Mouse (Mus musculus) intestine, embryonic 16.5 days (tissue): Measurements from ENCODE around the gene Elk4. TPM values are rescaled to one million over a fixed set of nuclear protein-coding genes. Genes with fewer than 3 reads are reported as not detected.

Experiments
- ATAC-seq: fragments of 200-750 bp; cut with Nextera tagmentation; 2 replicates; pipeline ENCODE4 v1.8.0; 2017; ENCODE audit warnings: moderate TSS enrichment, moderate library complexity
- H3K27ac ChIP-seq: fragments of 300-500 bp; sonication (generic); 2 replicates; pipeline ENCODE4 v1.5.1; 2014; ENCODE audit warnings: mild to moderate bottlenecking, low read length
- H3K27me3 ChIP-seq: fragments of 300-500 bp; sonication (generic); replicated peaks from 2 replicates; pipeline ENCODE4 v1.6.1; 2014; ENCODE audit warnings: low read length, control low read depth, mixed read lengths; ENCODE audit not compliant: control insufficient read depth, insufficient read depth
- H3K36me3 ChIP-seq: fragments of 300-500 bp; sonication (generic); 2 replicates; pipeline ENCODE4 v1.6.1; 2014; ENCODE audit warnings: low read length, control low read depth; ENCODE audit not compliant: control insufficient read depth, insufficient read depth
- H3K4me1 ChIP-seq: fragments of 300-500 bp; sonication (generic); 2 replicates; pipeline ENCODE4 v1.6.1; 2014; ENCODE audit warnings: low read length, control low read depth, mixed read lengths; ENCODE audit not compliant: control insufficient read depth, insufficient read depth
- H3K4me2 ChIP-seq: fragments of 300-500 bp; sonication (generic); 2 replicates; pipeline ENCODE4 v1.6.1; 2014; ENCODE audit warnings: low read depth, low read length, control low read depth
- H3K4me3 ChIP-seq: fragments of 300-500 bp; sonication (generic); 2 replicates; pipeline ENCODE4 v1.5.1; 2014; ENCODE audit warnings: mild to moderate bottlenecking, low read length
- H3K9ac ChIP-seq: fragments of 300-500 bp; sonication (generic); 2 replicates; pipeline ENCODE4 v1.6.1; 2014; ENCODE audit warnings: low read depth, low read length
- H3K9me3 ChIP-seq: fragments of 300-500 bp; sonication (generic); 2 replicates; pipeline ENCODE4 v1.6.1; 2016; ENCODE audit warnings: low read length, control low read depth; ENCODE audit not compliant: control insufficient read depth
- WGBS: fragments of 180-500 bp; shearing (Covaris S2); extraction: QIAGEN DNeasy Blood & Tissue Kit; methylation state at CpG from one replicate; pipeline ENCODE4 v1.1.7; 2014; 5-methylcytosine and 5-hydroxymethylcytosine counted together
- polyA plus RNA-seq: library from polyadenylated mRNA; unstranded; fragments of >200 nt; fragmentation: Nextera tagmentation; extraction: Ambion mirVana; gene quantifications from 2 replicates; pipeline ENCODE4 v1.2.1, GENCODE M21; 2015

The Elk4 gene
- polyA plus RNA-seq, 1 experiment from 2014 or later, result 13.2 TPM

GRCm38 (mm10) chr1:132000506-132000905 lies 6.9 kb upstream of the Elk4 start:
- no peaks in the 10 kb centered on the region for H3K4me1 ChIP-seq
- no peaks in the 10 kb centered on the region for H3K27me3 ChIP-seq
- ATAC-seq, result no peak
- no peaks in the 10 kb centered on the region for H3K36me3 ChIP-seq
- H3K9ac ChIP-seq, result no peak overlapping the region
- no peak overlapping the region for H3K4me3 ChIP-seq
- H3K4me2 ChIP-seq, result no peak overlapping the region
- H3K9me3 ChIP-seq, result no peaks in the 10 kb centered on the region
- H3K27ac ChIP-seq, result no peak overlapping the region

DNA sequence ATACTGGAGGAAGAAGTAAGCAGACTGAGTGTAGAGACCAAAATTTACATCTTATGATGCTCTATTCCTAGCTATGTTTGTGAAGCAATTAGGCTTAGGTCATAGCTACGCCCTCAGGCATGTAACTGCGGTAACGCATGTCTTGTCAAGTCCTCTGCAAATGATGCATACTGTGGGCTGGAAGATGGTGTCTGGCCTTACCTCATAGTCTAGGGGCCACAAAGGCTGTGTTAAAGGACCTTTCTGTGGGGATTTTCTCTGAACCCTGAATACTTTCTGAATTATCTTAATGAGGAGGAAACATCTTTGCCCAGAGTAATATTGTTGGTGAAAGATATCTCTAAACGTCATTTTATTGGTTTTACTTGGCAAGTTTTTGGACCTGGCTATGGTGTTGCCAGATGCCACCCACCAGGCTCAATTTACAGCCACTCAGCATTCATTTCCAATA lies 5.5 kb upstream of the Elk4 start:
- Histone ChIP-seq H3K9me3 (no peaks in the 10 kb centered on the region), H3K27ac (no peak overlapping the region), H3K36me3 (no peaks in the 10 kb centered on the region), H3K4me2 (no peak overlapping the region), H3K9ac (no peak overlapping the region), H3K27me3 (no peaks in the 10 kb centered on the region), H3K4me3 (no peak overlapping the region), H3K4me1 (no peaks in the 10 kb centered on the region; the same call in none of the 2 replicates)
- WGBS, result 77% methylated on average over 4 of the region's 4 CpGs
- ATAC-seq, result no peak

- no peak for ATAC-seq
- 69% methylated on average over 2 of the region's 2 CpGs for WGBS
- H3K27ac ChIP-seq, result no peak overlapping the region
Measured at GRCm38 (mm10) chr1:132003111-132003510, 4.3 kb upstream of the Elk4 start.

DNA sequence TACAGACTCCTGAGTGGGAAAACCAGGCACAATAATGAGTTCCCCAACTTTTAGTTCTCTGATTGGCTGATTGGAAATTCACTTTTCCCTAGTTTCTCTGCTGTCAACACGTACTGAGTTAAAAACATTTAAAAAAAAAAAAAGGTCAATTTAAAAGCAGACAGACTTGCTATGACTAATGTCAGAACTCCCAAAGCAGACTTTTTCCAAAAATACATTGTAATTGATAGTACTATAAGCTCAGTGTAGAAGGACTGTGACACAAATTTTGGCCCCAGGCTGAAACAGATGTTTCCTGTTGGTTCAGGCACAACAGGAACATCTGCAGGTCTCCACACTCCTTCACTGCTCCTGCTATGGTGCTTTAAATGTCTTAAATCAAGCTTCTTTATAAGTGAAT lies 3.6 kb upstream of the Elk4 start:
- Histone ChIP-seq H3K27me3 (no peaks in the 10 kb centered on the region), H3K4me3 (no peak overlapping the region), H3K27ac (no peak overlapping the region), H3K36me3 (no peaks in the 10 kb centered on the region), H3K9ac (no peak overlapping the region), H3K4me1 (peaks cover under 1% of the 10 kb centered on the region), H3K4me2 (no peak overlapping the region), H3K9me3 (no peaks in the 10 kb centered on the region)
- 44% methylated on average over 1 of the region's 1 CpGs for WGBS
- no peak for ATAC-seq

More at GRCm38 (mm10) chr1:132003111-132003510, 4.3 kb upstream of the Elk4 start:
- H3K4me3 ChIP-seq, result no peak overlapping the region
- no peaks in the 10 kb centered on the region for H3K27me3 ChIP-seq
- H3K9me3 ChIP-seq, result no peaks in the 10 kb centered on the region
- H3K4me1 ChIP-seq, result no peaks in the 10 kb centered on the region; the same call in none of the 2 replicates
- H3K36me3 ChIP-seq, result no peaks in the 10 kb centered on the region
- no peak overlapping the region for H3K4me2 ChIP-seq
- no peak overlapping the region for H3K9ac ChIP-seq

DNA sequence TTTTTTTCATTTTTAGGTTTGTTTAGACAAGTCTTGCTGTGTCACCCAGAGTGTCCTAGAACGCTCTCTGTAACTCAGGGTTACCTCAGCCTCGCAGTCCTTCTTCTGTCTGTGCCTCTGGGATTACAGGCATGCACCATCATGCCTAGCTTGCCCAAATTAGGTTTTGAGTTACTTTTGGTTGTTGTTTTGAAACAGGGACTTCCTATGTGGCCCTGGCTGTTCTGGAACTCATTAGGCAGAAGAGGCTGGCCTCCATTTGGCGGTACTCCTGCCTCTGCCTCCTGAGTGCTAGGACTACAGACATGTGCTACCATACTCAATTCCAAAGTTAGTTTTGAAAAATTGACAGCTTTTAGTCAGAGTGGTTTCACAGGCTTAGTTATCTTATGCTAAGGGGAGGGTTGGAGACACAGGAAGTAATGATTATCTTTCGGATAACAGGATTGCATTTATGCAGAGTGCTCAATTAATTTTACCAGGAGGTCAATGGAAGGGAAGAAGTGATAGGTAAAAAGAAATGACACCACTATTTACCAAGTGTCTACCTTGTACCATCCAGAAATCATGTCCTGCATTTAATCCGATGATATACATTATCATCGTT lies 2.7 kb upstream of the Elk4 start:
- ATAC-seq, result no peak
- H3K36me3 ChIP-seq, result no peaks in the 10 kb centered on the region
- WGBS, result 80% methylated on average over 6 of the region's 6 CpGs
- H3K9me3 ChIP-seq, result no peaks in the 10 kb centered on the region
- H3K4me3 ChIP-seq, result no peak overlapping the region
- H3K4me2 ChIP-seq, result no peak overlapping the region
- H3K9ac ChIP-seq, result no peak overlapping the region
- peaks cover 9% of the 10 kb centered on the region for H3K4me1 ChIP-seq
- H3K27me3 ChIP-seq, result no peaks in the 10 kb centered on the region
- no peak overlapping the region for H3K27ac ChIP-seq

DNA sequence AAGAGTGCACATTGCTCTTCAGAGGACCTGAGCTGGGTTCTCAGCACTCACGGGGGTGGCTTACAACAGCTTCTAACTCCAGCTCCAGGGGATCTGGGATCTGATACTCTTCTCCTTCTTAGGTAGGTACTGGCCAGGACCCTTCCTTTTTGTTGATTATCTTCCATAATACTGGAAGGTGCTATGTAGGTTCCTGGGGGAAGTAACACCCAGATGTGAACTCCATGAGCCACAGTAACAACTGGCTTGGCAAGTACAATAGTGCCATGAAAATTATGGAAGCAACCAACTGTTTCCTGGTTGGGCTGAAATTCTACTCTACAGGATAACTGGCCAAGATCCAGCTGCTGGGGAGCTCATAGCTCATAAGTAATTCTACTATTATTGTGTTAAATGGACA lies 1.9 kb upstream of the Elk4 start:
- Histone ChIP-seq H3K4me2 (no peak overlapping the region), H3K27ac (no peak overlapping the region), H3K36me3 (no peaks in the 10 kb centered on the region), H3K4me1 (peaks cover 11% of the 10 kb centered on the region), H3K27me3 (no peaks in the 10 kb centered on the region), H3K4me3 (no peak overlapping the region), H3K9me3 (no peaks in the 10 kb centered on the region), H3K9ac (no peak overlapping the region)
- no peak for ATAC-seq
- 85% methylated on average over 1 of the region's 1 CpGs for WGBS

DNA sequence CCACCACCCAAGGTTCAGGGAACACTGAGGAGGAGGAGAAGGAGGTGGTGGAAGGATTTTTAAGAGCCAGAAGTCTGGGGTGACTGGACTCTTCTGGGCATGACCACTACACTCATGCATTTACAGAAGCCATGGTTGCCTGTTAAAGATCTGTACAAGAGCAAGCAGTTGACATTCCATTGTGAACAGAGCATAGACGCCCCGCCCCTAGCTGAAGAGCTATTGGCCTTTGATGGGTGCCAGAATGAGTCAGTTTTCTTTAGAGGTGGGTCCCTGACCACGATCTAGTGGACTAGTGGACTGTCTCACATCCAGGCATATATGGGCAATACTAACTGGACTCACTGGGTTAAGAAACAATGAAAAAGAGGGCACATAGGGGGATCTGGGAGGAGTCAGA lies 1.4 kb upstream of the Elk4 start:
- Histone ChIP-seq H3K4me1 (peaks cover 11% of the 10 kb centered on the region), H3K36me3 (no peaks in the 10 kb centered on the region), H3K27me3 (no peaks in the 10 kb centered on the region), H3K9ac (no peak overlapping the region), H3K9me3 (no peaks in the 10 kb centered on the region), H3K4me3 (no peak overlapping the region), H3K27ac (no peak overlapping the region), H3K4me2 (no peak overlapping the region)
- ATAC-seq, result no peak
- WGBS, result 78% methylated on average over 3 of the region's 3 CpGs

GRCm38 (mm10) chr1:132006721-132007120 lies 686 bp upstream of the Elk4 start:
- no peak for ATAC-seq
- Histone ChIP-seq H3K4me1 (peaks cover 11% of the 10 kb centered on the region), H3K9ac (peak overlapping the region; percentile 16; the same call in 1 of the 2 replicates), H3K36me3 (no peaks in the 10 kb centered on the region), H3K4me3 (peak overlapping the region; percentile 81), H3K27me3 (no peaks in the 10 kb centered on the region), H3K27ac (peak overlapping the region; percentile 99), H3K4me2 (peak overlapping the region; percentile 52), H3K9me3 (no peaks in the 10 kb centered on the region)
- 24% methylated on average over 5 of the region's 5 CpGs for WGBS

DNA sequence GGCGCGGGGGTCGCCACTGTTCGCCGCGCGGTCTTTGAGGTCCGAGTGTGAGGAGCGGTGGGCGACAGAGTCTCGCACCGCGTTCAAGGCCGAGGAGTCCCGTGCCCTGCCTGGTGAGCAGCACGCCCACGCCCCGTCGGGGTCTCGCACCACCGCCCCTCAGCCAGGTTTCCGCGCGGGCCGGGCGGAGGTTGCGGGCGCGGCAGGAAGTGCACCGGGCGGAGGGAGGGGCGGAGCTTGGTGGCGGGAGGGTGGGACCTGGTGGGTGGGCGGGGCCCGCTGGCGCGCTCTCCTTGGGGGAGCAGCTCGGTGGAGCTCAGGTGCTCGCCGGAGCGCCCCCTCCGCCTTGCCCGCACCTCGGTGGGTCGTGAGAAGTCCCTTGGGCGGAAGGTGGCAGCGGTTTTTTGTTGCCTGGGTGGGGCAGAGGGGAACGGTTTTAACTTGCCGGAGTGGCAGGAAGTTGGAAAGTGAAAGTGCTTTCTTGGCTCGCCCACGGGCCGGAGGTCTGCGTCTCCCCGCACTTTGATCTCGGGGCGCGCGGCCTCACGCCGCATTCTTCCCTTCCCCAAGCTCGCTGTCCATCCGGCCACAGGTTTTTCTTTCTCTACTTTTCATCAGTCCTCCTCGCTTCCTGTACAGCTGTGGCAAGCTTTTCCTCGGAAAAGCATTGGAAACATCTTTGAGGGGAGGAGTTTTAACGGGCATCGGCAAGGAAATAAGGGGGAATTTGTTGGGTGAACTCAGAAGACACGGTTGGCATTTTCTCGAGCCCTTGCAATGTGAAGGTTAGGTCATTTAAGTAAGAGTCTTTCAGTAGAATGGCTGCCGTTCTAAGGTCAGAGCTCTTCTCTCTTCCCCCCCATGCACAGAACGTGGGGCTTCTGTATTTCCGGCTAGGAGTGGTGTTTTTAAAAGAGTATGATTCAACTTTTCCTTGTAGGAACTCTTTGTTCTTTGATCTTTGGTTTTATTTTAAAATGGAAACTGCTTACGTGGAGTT lies 721 bp downstream of the Elk4 start:
- H3K4me2 ChIP-seq, result peak overlapping the region; percentile 83
- H3K4me1 ChIP-seq, result peaks cover 11% of the 10 kb centered on the region
- H3K36me3 ChIP-seq, result no peaks in the 10 kb centered on the region
- peak overlapping the region; percentile 99 for H3K27ac ChIP-seq
- ATAC-seq, result peak; percentile 95
- no peaks in the 10 kb centered on the region for H3K9me3 ChIP-seq
- peak overlapping the region; percentile 92 for H3K9ac ChIP-seq
- no peaks in the 10 kb centered on the region for H3K27me3 ChIP-seq
- H3K4me3 ChIP-seq, result peak overlapping the region; percentile 81
- under 1% methylated on average over 61 of the region's 72 CpGs for WGBS
